Mouse (Mus musculus): ENCODE data around the gene Crebl2. TPM values are rescaled to one million over a fixed set of nuclear protein-coding genes. Genes with fewer than 3 reads are reported as not detected.

Gene Crebl2
- polyA plus RNA-seq, 1 experiment from 2014 or later: 2.8 TPM

DNA sequence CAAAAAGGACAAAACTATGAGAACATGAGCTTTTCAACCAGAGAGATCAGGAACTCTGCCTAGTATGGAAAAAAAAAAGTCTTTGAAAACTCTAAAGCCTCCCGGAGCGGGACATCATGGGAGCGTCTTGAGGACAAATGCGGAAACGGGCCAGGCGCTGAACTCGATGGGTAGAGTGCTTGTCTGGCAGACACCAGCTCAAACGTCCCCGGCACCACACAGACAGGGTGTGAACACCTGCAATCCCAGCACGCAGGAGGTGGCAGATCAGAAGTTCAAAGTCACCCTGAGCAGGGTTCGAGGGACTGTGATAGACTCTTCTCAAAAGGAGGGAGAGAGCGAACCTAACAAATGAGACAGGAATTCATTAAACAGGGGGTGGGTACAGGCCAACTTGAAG is 31.4 kb downstream of the Crebl2 start:
- no peak overlapping the region for H3K27ac ChIP-seq
- H3K4me2 ChIP-seq (replicated peaks): no peak overlapping the region
- H3K4me3 ChIP-seq: no peak overlapping the region
- ATAC-seq (ENCODE audit: low FRiP score, low read depth): no peak
- no peaks in the 10 kb centered on the region for H3K9me3 ChIP-seq
- no peaks in the 10 kb centered on the region for H3K27me3 ChIP-seq (replicated peaks)
- WGBS: 86% methylated on average over 12 of the region's 12 CpGs
- H3K9ac ChIP-seq: no peak overlapping the region
- H3K36me3 ChIP-seq: peaks cover 14% of the 10 kb centered on the region
- peaks cover 10% of the 10 kb centered on the region; the same call in 1 of the 2 replicates for H3K4me1 ChIP-seq

DNA sequence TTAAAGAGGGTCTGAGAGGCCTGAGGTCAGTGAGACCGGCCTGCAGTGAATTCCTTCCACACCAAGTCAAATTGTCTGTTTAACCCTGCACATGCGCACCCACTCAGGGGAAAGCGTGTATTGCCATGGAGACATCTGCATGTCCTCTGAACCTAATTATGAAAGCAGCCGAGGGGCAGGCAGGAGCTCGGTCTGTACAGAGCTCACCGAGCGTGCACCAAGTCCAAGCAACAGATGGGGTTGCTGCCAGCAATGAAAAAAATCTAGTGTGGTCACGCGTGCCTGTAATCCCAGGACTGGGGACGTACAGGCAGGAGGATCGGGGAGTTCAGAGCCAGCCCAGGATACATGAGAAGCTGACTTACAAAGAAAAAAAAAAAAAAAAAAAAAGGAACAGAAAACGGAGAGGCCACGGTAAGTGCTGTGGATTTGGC is 32.7 kb downstream of the Crebl2 start:
- Histone ChIP-seq H3K27me3 (replicated peaks) (no peaks in the 10 kb centered on the region), H3K36me3 (peaks cover 21% of the 10 kb centered on the region), H3K9ac (no peak overlapping the region), H3K4me3 (0 out of 2 replicates have a peak overlapping the region, but pooled peaks have one; percentile 14), H3K4me1 (peaks cover 10% of the 10 kb centered on the region; the same call in 1 of the 2 replicates), H3K27ac (no peak overlapping the region), H3K9me3 (no peaks in the 10 kb centered on the region), H3K4me2 (replicated peaks) (peak overlapping the region; percentile 52)
- 13% methylated on average over 13 of the region's 13 CpGs for WGBS
- peak; percentile 83 for ATAC-seq (ENCODE audit: low FRiP score, low read depth)

DNA sequence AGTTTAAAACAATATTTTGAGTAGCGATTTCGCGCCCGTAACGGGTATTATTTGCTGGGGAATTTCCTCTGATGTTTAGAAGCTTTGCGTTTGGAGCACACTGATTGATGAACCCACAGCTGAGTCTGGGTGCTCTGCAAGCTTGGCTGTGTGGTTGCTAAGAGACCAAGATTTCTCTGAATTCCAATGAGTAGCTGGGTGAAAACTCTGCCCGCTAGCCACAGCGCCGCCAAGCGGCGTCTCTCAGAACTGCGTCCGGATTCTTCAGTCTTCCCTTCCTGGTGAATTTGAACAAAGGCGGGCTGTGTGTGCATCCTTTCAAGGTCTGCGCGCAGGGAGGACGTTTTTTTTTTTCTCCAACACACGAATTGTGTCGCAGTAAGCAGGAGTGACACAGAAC is 33.2 kb downstream of the Crebl2 start:
- Histone ChIP-seq H3K9me3 (no peaks in the 10 kb centered on the region), H3K4me1 (peaks cover 10% of the 10 kb centered on the region; the same call in 1 of the 2 replicates), H3K27ac (no peak overlapping the region), H3K27me3 (replicated peaks) (no peaks in the 10 kb centered on the region), H3K4me2 (replicated peaks) (peak overlapping the region; percentile 52), H3K4me3 (0 out of 2 replicates have a peak overlapping the region, but pooled peaks have one; percentile 14), H3K36me3 (peaks cover 25% of the 10 kb centered on the region), H3K9ac (0 out of 2 replicates have a peak overlapping the region, but pooled peaks have one; percentile 5)
- ATAC-seq (ENCODE audit: low FRiP score, low read depth): peak; percentile 87
- 1% methylated on average over 19 of the region's 19 CpGs for WGBS

DNA sequence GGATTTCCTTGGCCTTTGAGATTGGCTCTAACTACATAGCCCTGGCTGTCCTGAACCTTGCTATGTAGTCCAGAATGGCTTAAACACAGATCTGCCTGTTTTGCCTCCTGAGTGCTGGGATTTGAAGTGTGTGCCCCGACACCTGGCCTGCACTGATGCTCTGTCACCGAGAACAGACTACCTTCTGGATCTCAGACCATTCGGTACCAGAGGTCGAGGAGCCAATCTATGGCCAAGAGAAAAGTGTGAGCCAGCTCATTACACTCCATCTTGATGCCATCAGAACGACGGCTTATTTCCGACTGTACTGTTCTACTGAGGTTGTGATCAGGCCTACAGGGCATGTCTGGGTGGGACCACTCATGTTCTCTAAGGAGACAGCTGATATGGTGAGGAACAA is 36.2 kb downstream of the Crebl2 start:
- no peak for ATAC-seq (ENCODE audit: low FRiP score, low read depth)
- no peaks in the 10 kb centered on the region for H3K9me3 ChIP-seq
- no peak overlapping the region for H3K4me2 ChIP-seq (replicated peaks)
- WGBS: 94% methylated on average over 7 of the region's 7 CpGs
- no peaks in the 10 kb centered on the region for H3K27me3 ChIP-seq (replicated peaks)
- H3K4me3 ChIP-seq: no peak overlapping the region
- peaks cover 49% of the 10 kb centered on the region for H3K36me3 ChIP-seq
- no peak overlapping the region for H3K9ac ChIP-seq
- peaks cover 10% of the 10 kb centered on the region; the same call in 1 of the 2 replicates for H3K4me1 ChIP-seq
- H3K27ac ChIP-seq: no peak overlapping the region

DNA sequence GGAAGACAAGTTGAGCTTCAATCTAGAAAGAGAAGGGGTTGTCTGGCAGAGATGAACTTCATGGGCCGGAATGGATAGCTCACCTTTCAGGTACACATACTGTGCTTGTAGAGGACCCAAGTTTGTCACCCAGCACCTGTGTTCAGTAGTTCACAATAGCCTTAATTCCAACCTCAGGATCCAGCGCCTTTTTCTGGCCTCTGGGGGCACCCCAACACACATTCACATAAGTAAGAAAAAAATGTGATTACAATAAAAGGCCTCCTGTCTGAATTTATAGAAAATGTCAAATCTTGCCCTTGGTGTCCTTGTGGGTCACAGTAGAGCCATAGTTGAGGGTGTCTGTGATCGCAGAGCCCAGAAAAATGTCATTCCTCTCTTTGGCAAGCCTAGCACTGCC is 37.4 kb downstream of the Crebl2 start:
- H3K4me2 ChIP-seq (replicated peaks): no peak overlapping the region
- WGBS: 89% methylated on average over 3 of the region's 3 CpGs
- peaks cover 4% of the 10 kb centered on the region; the same call in 1 of the 2 replicates for H3K4me1 ChIP-seq
- H3K27ac ChIP-seq: no peak overlapping the region
- H3K4me3 ChIP-seq: no peak overlapping the region
- H3K9ac ChIP-seq: no peak overlapping the region
- no peaks in the 10 kb centered on the region for H3K9me3 ChIP-seq
- no peak for ATAC-seq (ENCODE audit: low FRiP score, low read depth)
- H3K36me3 ChIP-seq: peaks cover 52% of the 10 kb centered on the region
- H3K27me3 ChIP-seq (replicated peaks): no peaks in the 10 kb centered on the region

DNA sequence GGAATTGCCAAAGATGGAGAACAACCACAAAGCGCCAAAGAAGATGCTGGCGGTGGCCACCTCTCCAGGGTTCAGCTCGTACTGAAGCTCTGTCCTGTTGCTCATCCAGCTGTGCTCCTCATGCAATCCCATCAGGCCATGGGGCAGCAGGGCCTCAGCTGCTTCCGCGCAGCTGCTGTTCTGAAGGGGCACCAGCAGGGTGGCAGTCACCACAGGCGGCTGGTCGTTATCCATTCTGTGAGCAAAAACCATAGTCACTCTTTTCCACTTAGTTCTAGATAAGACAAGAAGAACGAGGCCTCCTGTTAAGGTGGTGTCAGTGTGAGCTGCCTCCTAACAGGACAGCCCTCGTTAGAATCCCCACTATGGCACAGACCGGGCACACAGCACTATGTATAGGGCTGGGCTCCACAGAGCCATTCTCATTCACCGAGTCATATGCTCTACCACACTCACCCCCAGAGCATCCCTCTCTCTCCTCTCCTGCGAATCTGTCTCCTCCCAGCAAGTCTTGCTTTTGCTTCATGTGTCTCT is 40.3 kb downstream of the Crebl2 start:
- H3K4me3 ChIP-seq: no peak overlapping the region
- H3K9ac ChIP-seq: no peak overlapping the region
- no peak for ATAC-seq (ENCODE audit: low FRiP score, low read depth)
- H3K36me3 ChIP-seq: peaks cover 61% of the 10 kb centered on the region
- H3K27me3 ChIP-seq (replicated peaks): no peaks in the 10 kb centered on the region
- H3K9me3 ChIP-seq: no peaks in the 10 kb centered on the region
- no peak overlapping the region for H3K4me2 ChIP-seq (replicated peaks)
- 91% methylated on average over 12 of the region's 12 CpGs for WGBS
- H3K4me1 ChIP-seq: no peaks in the 10 kb centered on the region
- H3K27ac ChIP-seq: no peak overlapping the region

DNA sequence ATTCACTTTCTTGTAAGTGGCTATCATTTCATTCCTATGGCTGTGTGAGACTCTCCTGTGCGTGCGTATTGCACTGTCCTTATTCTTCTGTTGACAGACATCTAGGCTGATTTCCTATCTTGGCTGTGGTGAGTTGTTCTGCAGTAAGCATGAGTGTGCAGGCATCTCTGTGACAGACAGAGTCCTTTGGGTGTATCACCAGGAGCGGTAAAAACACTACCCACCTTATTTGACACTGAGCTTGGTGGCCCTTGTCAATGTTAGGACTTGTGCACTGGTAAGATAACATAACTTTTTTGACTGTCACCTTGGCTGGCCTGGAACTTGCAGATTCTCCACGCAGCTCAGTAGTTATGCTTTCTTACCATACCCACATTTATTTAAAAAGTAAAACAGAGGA is 40.9 kb downstream of the Crebl2 start:
- no peak overlapping the region for H3K4me3 ChIP-seq
- H3K9me3 ChIP-seq: no peaks in the 10 kb centered on the region
- H3K9ac ChIP-seq: no peak overlapping the region
- 94% methylated on average over 4 of the region's 4 CpGs for WGBS
- no peak overlapping the region for H3K4me2 ChIP-seq (replicated peaks)
- no peak overlapping the region for H3K27ac ChIP-seq
- no peaks in the 10 kb centered on the region for H3K4me1 ChIP-seq
- no peaks in the 10 kb centered on the region for H3K27me3 ChIP-seq (replicated peaks)
- ATAC-seq (ENCODE audit: low FRiP score, low read depth): no peak
- peaks cover 60% of the 10 kb centered on the region for H3K36me3 ChIP-seq

DNA sequence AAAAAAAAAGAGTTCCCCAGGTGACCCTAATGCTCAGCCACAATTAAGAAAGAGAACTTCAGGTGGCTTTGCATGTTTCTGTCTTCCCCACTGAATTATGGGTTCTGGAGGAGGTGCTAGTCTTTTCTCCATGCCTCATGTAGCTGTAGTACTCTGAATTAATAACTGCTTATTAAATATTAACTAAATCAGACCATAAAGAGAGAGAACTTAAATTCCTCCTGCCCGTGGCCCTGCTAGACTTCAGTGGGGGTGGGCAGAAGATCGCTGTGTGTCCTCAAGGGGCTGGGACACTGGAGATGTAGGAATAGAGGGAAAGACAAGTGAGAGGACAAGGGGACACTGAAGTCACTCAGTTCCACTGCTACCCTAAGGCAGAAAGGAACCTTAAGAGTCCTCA is 42.3 kb downstream of the Crebl2 start:
- H3K36me3 ChIP-seq: peaks cover 59% of the 10 kb centered on the region
- WGBS: 90% methylated on average over 2 of the region's 2 CpGs

DNA sequence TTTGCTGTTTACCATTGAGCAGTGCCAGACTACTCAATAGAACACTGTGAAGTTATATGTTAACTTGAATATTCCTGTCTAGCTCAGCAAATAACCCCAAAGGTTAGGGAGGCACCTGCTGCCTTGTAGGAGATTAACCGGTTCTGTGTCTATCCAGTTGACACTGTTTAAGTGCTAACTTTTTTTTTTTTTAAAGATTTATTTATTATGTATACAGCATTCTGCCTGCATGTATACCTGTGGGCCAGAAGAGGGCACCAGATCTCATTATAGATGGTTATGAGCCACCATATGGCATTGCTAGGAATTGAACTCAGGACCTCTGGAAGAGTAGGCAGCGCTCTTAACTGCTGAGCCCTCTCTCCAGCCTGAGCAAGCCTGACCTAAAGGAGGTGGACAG is 43.1 kb downstream of the Crebl2 start:
- ATAC-seq (ENCODE audit: low FRiP score, low read depth): no peak
- Histone ChIP-seq H3K4me3 (no peak overlapping the region), H3K4me2 (replicated peaks) (no peak overlapping the region), H3K36me3 (peaks cover 52% of the 10 kb centered on the region), H3K9me3 (no peaks in the 10 kb centered on the region), H3K4me1 (no peaks in the 10 kb centered on the region), H3K27me3 (replicated peaks) (no peaks in the 10 kb centered on the region), H3K9ac (no peak overlapping the region), H3K27ac (no peak overlapping the region)
- 80% methylated on average over 2 of the region's 2 CpGs for WGBS

More for the DNA sequence above, 42.3 kb downstream of the Crebl2 start:
- no peaks in the 10 kb centered on the region for H3K9me3 ChIP-seq
- H3K27me3 ChIP-seq (replicated peaks): no peaks in the 10 kb centered on the region
- no peak overlapping the region for H3K4me2 ChIP-seq (replicated peaks)
- no peak overlapping the region for H3K9ac ChIP-seq
- H3K4me3 ChIP-seq: no peak overlapping the region
- H3K27ac ChIP-seq: no peak overlapping the region
- no peak for ATAC-seq (ENCODE audit: low FRiP score, low read depth)
- H3K4me1 ChIP-seq: no peaks in the 10 kb centered on the region

DNA sequence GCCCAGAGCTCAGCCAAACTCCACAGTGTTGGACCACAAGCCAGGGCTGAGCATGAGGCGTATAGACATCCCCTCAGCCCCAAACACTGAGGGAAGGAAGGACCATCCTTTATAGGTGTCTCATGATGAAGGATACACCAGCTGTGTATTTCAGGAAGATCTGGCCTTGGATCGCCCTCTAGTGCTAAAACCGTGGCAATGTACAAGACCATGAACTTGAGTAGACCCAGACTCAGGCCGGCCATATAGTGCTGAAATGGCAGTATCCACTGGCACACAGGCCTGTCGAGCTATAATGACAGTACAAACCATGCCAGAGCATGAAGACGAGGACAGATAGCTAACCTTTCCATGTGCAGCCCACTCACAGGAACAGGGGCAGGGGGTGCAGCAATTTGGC is 46.8 kb downstream of the Crebl2 start:
- H3K27ac ChIP-seq: no peak overlapping the region
- H3K9me3 ChIP-seq: no peaks in the 10 kb centered on the region
- 81% methylated on average over 6 of the region's 6 CpGs for WGBS
- no peak overlapping the region for H3K9ac ChIP-seq
- peaks cover 23% of the 10 kb centered on the region for H3K36me3 ChIP-seq
- no peak overlapping the region for H3K4me2 ChIP-seq (replicated peaks)
- no peak for ATAC-seq (ENCODE audit: low FRiP score, low read depth)
- H3K4me3 ChIP-seq: no peak overlapping the region
- H3K27me3 ChIP-seq (replicated peaks): no peaks in the 10 kb centered on the region
- peaks cover 10% of the 10 kb centered on the region for H3K4me1 ChIP-seq

DNA sequence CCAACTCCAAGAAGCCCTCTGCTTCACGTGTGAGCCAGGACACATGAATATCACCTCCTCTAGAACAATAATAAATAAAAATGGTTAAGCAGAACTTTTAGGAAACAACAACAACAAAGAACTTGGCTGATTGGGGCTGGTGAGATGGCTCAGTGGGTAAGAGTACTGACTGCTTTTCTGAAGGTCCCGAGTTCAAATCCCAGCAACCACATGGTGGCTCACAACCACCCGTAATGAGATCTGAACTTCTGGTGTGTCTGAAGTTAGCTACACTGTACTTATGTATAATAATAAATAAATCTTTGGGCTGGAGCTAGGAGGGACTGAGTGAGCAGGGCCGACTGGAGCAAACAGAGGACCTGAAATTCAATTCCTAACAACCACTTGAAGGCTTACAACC is 47.3 kb downstream of the Crebl2 start:
- Histone ChIP-seq H3K9me3 (no peaks in the 10 kb centered on the region), H3K4me2 (replicated peaks) (no peak overlapping the region), H3K36me3 (peaks cover 26% of the 10 kb centered on the region), H3K4me3 (no peak overlapping the region), H3K9ac (no peak overlapping the region), H3K27ac (no peak overlapping the region), H3K27me3 (replicated peaks) (no peaks in the 10 kb centered on the region), H3K4me1 (peaks cover 10% of the 10 kb centered on the region)
- WGBS: 90% methylated on average over 4 of the region's 4 CpGs
- ATAC-seq (ENCODE audit: low FRiP score, low read depth): no peak

DNA sequence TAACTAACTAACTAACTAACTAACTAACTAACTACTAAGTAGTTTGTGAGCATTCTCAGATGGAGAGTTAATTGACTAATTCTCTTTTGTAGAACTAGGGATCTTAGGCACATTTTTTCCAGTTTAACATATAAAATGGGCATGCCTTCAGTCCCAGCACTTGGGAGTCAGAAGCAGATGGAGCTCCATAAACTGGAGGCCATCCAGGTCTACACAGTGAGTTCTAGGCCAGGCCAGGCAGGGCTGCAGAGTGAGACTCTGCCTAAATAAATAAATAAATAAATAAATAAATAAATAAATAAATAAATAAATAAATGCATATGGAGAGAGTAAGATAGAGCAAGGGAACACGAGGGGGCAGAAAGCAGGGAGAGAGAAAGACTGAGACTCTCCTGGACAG is 47.9 kb downstream of the Crebl2 start:
- Histone ChIP-seq H3K9me3 (no peaks in the 10 kb centered on the region), H3K27me3 (replicated peaks) (no peaks in the 10 kb centered on the region), H3K4me2 (replicated peaks) (no peak overlapping the region), H3K27ac (no peak overlapping the region), H3K4me3 (no peak overlapping the region), H3K4me1 (peaks cover 10% of the 10 kb centered on the region), H3K36me3 (peaks cover 24% of the 10 kb centered on the region), H3K9ac (no peak overlapping the region)
- WGBS: 79% methylated on average over 1 of the region's 1 CpGs
- ATAC-seq (ENCODE audit: low FRiP score, low read depth): no peak

DNA sequence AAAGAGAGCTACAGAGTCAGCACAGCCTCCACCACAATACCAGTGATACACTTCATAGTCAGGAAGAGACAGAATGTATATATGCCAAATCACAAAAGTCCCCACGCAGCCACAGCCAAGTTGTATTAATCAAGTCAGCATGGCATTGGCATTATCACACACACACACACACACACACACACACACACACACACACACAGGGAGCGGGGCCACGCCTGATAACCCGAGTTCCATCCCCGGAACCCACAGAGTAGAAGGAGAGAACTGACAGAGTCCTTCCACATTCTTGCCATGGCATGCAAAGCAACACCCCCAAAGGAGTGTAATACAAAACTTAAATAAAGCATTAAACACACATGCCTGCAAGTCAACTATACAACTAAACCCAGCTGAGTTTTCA is 49.6 kb downstream of the Crebl2 start:
- peaks cover 22% of the 10 kb centered on the region for H3K36me3 ChIP-seq
- no peak overlapping the region for H3K4me3 ChIP-seq
- no peak overlapping the region for H3K9ac ChIP-seq
- WGBS: 97% methylated on average over 5 of the region's 5 CpGs
- no peaks in the 10 kb centered on the region for H3K9me3 ChIP-seq
- no peak for ATAC-seq (ENCODE audit: low FRiP score, low read depth)
- peaks cover 12% of the 10 kb centered on the region for H3K4me1 ChIP-seq
- no peak overlapping the region for H3K4me2 ChIP-seq (replicated peaks)
- no peak overlapping the region for H3K27ac ChIP-seq
- no peaks in the 10 kb centered on the region for H3K27me3 ChIP-seq (replicated peaks)
